Mouse (Mus musculus) ES-CJ7 (cell line): ENCODE data around the gene Vmn2r124.
"Not testable (repeated sequence)": the region's sequence is repeated elsewhere in the genome, so short reads cannot be mapped to it uniquely, and the experiment has no call there.

ENCODE experiments used
- DNase-seq: peaks from one replicate; pipeline ENCODE4 v3.0.0; 2011; ENCODE audit warnings: low read depth, low spot score

Vmn2r124 gene

GRCm38 (mm10) chr17:18049124-18049523, at the start of gene Vmn2r124:
Gene Vmn2r124, plus strand, starts transcription at chr17:18049424.
- no peak for DNase-seq

GRCm38 (mm10) chr17:18004752-18005151, 44.5 kb upstream of the Vmn2r124 start:
- DNase-seq = no peak

GRCm38 (mm10) chr17:18021433-18021832, 27.8 kb upstream of the Vmn2r124 start, which contains the start of gene Fpr-rs4:
Gene Fpr-rs4, plus strand, starts transcription at chr17:18021733.
- no peak for DNase-seq

GRCm38 (mm10) chr17:18084716-18085115, 35.5 kb downstream of the Vmn2r124 start, which contains the start of gene Vmn2r91:
Gene Vmn2r91, plus strand, starts transcription at chr17:18085016.
- DNase-seq = not testable (repeated sequence)

- not testable (repeated sequence) for DNase-seq
Measured at GRCm38 (mm10) chr17:18095626-18096025, 46.4 kb downstream of the Vmn2r124 start.

GRCm38 (mm10) chr17:18102265-18102664, 53.0 kb downstream of the Vmn2r124 start:
- DNase-seq = not testable (repeated sequence)
